Mouse (Mus musculus) activated CD4-positive, CD25-positive, alpha-beta regulatory T cell, adult 9 weeks (primary cell): ENCODE data around the gene Olfr1287. TPM values are rescaled to one million over a fixed set of nuclear protein-coding genes. Genes with fewer than 3 reads are reported as not detected.

Experiments
- polyA plus RNA-seq: library from polyadenylated mRNA; unstranded; fragments of 100-300 nt; shearing (Covaris generic); gene quantifications from one replicate; pipeline ENCODE4 v1.2.1, GENCODE M21; 2017

Olfr1287 gene
- not detected for polyA plus RNA-seq

GRCm38 (mm10) chr2:111448842-111449241 is at the start of gene Olfr1287:
TSS of gene Olfr1287 (plus strand) at chr2:111449142.

GRCm38 (mm10) chr2:111422931-111423330 is 26.0 kb upstream of the Olfr1287 start, which contains the start of gene Olfr1286:
TSS of gene Olfr1286 (minus strand) at chr2:111423115.

GRCm38 (mm10) chr2:111473801-111474200 is 24.9 kb downstream of the Olfr1287 start, which contains the start of gene Olfr1288:
TSS of gene Olfr1288 (plus strand) at chr2:111474101.

GRCm38 (mm10) chr2:111480519-111480918 is 31.6 kb downstream of the Olfr1287 start, which contains the start of gene Olfr1289:
TSS of gene Olfr1289 (plus strand) at chr2:111480819.

GRCm38 (mm10) chr2:111493729-111494128 is 44.8 kb downstream of the Olfr1287 start, which contains the start of gene Olfr1290:
TSS of gene Olfr1290 (minus strand) at chr2:111493829.

GRCm38 (mm10) chr2:111496880-111497279 is 47.9 kb downstream of the Olfr1287 start, which contains the start of gene Olfr1291-ps1:
TSS of gene Olfr1291-ps1 (plus strand) at chr2:111497180.

Other genes starting within 250 kb of the Olfr1287 start
- not detected for gene 4930430A15Rik, start 219.5 kb upstream of the Olfr1287 start, polyA plus RNA-seq
- not detected for gene Olfr1275, start 213.9 kb upstream of the Olfr1287 start, polyA plus RNA-seq
- not detected for gene Olfr1276, start 194.6 kb upstream of the Olfr1287 start, polyA plus RNA-seq
- not detected for gene Olfr1277, start 175.0 kb upstream of the Olfr1287 start, polyA plus RNA-seq
- not detected for gene Olfr1278, start 159.0 kb upstream of the Olfr1287 start, polyA plus RNA-seq
- gene Olfr1279, start 148.5 kb upstream of the Olfr1287 start, polyA plus RNA-seq, result not detected
- gene Olfr1280, start 135.1 kb upstream of the Olfr1287 start, polyA plus RNA-seq, result not detected
- gene Olfr1281, start 122.6 kb upstream of the Olfr1287 start, polyA plus RNA-seq, result not detected
- not detected for gene Olfr1282, start 113.1 kb upstream of the Olfr1287 start, polyA plus RNA-seq
- gene Olfr1283, start 82.4 kb upstream of the Olfr1287 start, polyA plus RNA-seq, result not detected
- not detected for gene Olfr1284, start 73.6 kb upstream of the Olfr1287 start, polyA plus RNA-seq
- not detected for gene Olfr1286, start 26.0 kb upstream of the Olfr1287 start, polyA plus RNA-seq
- not detected for gene Olfr1288, start 25.0 kb downstream of the Olfr1287 start, polyA plus RNA-seq
- not detected for gene Olfr1289, start 31.7 kb downstream of the Olfr1287 start, polyA plus RNA-seq
- gene Olfr1290, start 44.7 kb downstream of the Olfr1287 start, polyA plus RNA-seq, result not detected
- not detected for gene Olfr1291-ps1, start 48.0 kb downstream of the Olfr1287 start, polyA plus RNA-seq
- gene Olfr1293-ps, start 76.1 kb downstream of the Olfr1287 start, polyA plus RNA-seq, result not detected
- gene Olfr1294, start 91.1 kb downstream of the Olfr1287 start, polyA plus RNA-seq, result not detected
- not detected for gene Olfr1295, start 120.5 kb downstream of the Olfr1287 start, polyA plus RNA-seq
- gene Olfr1297, start 177.4 kb downstream of the Olfr1287 start, polyA plus RNA-seq, result not detected
- gene Olfr1298, start 200.1 kb downstream of the Olfr1287 start, polyA plus RNA-seq, result not detected
- gene Olfr1299, start 212.3 kb downstream of the Olfr1287 start, polyA plus RNA-seq, result not detected